Mouse (Mus musculus): ENCODE data around the gene Gm39566.

DNA sequence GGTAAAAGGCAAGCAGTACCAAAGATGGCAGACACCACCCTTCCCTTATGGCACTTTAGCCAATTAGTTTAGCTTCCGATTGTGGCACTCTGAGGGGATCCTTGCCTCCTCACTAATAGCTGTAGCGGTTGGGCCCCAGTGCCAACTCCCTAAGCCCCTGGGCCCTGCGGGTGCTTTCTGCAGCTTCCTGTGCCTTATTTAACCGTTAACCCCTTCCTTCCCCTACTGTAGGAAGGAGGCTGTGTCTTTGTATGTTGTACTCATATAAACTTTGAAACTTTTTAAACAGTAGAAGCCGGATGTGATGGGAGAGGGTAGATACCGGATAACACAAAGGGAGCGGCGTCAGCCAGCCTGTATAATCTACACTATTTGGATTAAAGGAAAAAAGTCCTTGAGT is 35.7 kb upstream of the Gm39566 start:
- TF ChIP-seq POLR2A (IDR thresholded peaks at IDR 0.05; ENCODE audit: insufficient read depth, low read length): no peak
- no peak for TF ChIP-seq EP300 (IDR thresholded peaks at IDR 0.05; ENCODE audit: insufficient read depth, low read depth, low read length)
